Mouse (Mus musculus): ENCODE results near the gene Ipo5. TPM values are rescaled to one million over a fixed set of nuclear protein-coding genes. Genes with fewer than 3 reads are reported as not detected.

Ipo5 gene
- total and polyA plus RNA-seq, 3 experiments: 167 to 259 (median 252) TPM

GRCm38 (mm10) chr14:120875811-120876388 is 35.1 kb upstream of the Ipo5 start:
- TF ChIP-seq ETS1 (conservative IDR thresholded peaks at IDR 0.05; ENCODE audit: low read depth, low read length) (no peak), CHD2 (IDR thresholded peaks at IDR 0.05; ENCODE audit: low read length) (no peak), RAD21 (IDR thresholded peaks at IDR 0.05; ENCODE audit: low read depth, low read length) (no peak)

DNA sequence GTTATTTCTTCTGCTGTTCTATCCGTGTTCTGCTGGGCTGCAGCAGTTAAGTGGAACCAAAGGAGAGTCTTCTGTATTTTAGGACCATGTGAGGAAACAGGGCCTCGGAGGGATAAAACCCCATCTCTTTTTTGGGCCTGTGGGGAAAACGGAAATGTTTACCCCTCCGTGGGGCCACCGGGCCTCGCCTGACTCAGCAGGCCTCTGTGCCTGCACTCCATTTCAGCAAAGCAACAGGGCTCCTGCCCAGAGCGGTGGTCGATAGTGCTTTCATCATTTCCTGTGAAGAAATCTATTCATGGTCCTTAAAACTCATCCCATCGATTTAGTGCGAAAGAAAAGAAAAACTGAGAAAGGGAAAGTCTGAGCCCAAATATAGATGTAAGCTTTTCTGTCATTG is 33.9 kb upstream of the Ipo5 start:
- in situ Hi-C loops (cut with MboI; ENCODE audit: low pct_ligation_motif_present, low pct_unique_long_range_greater_than_20kb, low sequenced_read_pairs) (no loop called here), dilution Hi-C loops (cut with MboI; ENCODE audit: extremely low pct_ligation_motif_present, extremely low pct_unique_long_range_greater_than_20kb, low sequenced_read_pairs) (no loop called here)
- Histone ChIP-seq H3K9ac (ENCODE audit: insufficient read depth, low read depth) (peak overlapping the region; percentile 46), H3K4me3 (replicated peaks in 1 of 3; ENCODE audit: low read depth in 2 of 3, low read length in 2 of 3, poor library complexity in 1 of 3) (no peak overlapping the region), H3K79me2 (replicated peaks; ENCODE audit: control insufficient read depth, extremely low read depth, insufficient read depth, poor library complexity, severe bottlenecking) (no peaks in the 10 kb centered on the region), H3K9me3 (replicated peaks; ENCODE audit: low read length) (peaks cover 14% of the 10 kb centered on the region), H3K4me1 (ENCODE audit: control insufficient read depth in 1 of 2, insufficient read depth in 2 of 2) (peaks cover 0 to 16% of the 10 kb centered on the region in 2 experiments; a peak in 2 of 4 replicates), H3K4me2 (ENCODE audit: insufficient read depth, low read depth, poor library complexity, severe bottlenecking) (no peak overlapping the region), H3K36me3 (replicated peaks in 1 of 2; ENCODE audit: control insufficient read depth in 1 of 2, insufficient read depth in 1 of 2, low read length in 1 of 2) (no peaks in the 10 kb centered on the region), H3K27me3 (replicated peaks) (no peaks in the 10 kb centered on the region), H3K27ac (ENCODE audit: insufficient read depth, low read depth) (no peak overlapping the region)
- TF ChIP-seq CHD1 (IDR thresholded peaks at IDR 0.05; ENCODE audit: low read depth, low read length) (no peak), CTCF (conservative IDR thresholded peaks at IDR 0.05 in 1 of 2, IDR thresholded peaks at IDR 0.05 in 1 of 2; ENCODE audit: low read depth in 2 of 2, low read length in 2 of 2) (no peak), POLR2A (IDR thresholded peaks at IDR 0.05; ENCODE audit: low read depth, low read length) (no peak), USF2 (conservative IDR thresholded peaks at IDR 0.05; ENCODE audit: low read depth, low read length) (no peak), HCFC1 (IDR thresholded peaks at IDR 0.05; ENCODE audit: low read depth, low read length) (no peak), PAX5 (IDR thresholded peaks at IDR 0.05; ENCODE audit: low read length) (no peak), USF1 (IDR thresholded peaks at IDR 0.05; ENCODE audit: low read depth, low read length) (no peak), NRF1 (IDR thresholded peaks at IDR 0.05; ENCODE audit: low read depth, low read length) (no peak), TBP (conservative IDR thresholded peaks at IDR 0.05; ENCODE audit: low read depth, low read length) (no peak), JUND (conservative IDR thresholded peaks at IDR 0.05; ENCODE audit: low read depth, low read length) (no peak), MEF2A (IDR thresholded peaks at IDR 0.05; ENCODE audit: borderline replicate concordance, low read depth, low read length) (no peak), SIN3A (IDR thresholded peaks at IDR 0.05; ENCODE audit: low read length) (no peak), KAT2A (IDR thresholded peaks at IDR 0.05; ENCODE audit: insufficient replicate concordance, low read length) (no peak)
- peak; percentile 41 for DNase-seq (ENCODE audit: extremely low read depth)

More at GRCm38 (mm10) chr14:120875811-120876388, 35.1 kb upstream of the Ipo5 start:
- H3K4me1 ChIP-seq (ENCODE audit: control insufficient read depth in 1 of 2, insufficient read depth in 2 of 2): peaks cover 0 to 16% of the 10 kb centered on the region in 2 experiments; a peak in 2 of 4 replicates
- no peaks in the 10 kb centered on the region for H3K79me2 ChIP-seq (replicated peaks; ENCODE audit: control insufficient read depth, extremely low read depth, insufficient read depth, poor library complexity, severe bottlenecking)
- H3K9ac ChIP-seq (ENCODE audit: insufficient read depth, low read depth): no peak overlapping the region
- DNase-seq (ENCODE audit: extremely low read depth): no peak
- H3K4me3 ChIP-seq (replicated peaks in 1 of 3; ENCODE audit: low read depth in 2 of 3, low read length in 2 of 3, poor library complexity in 1 of 3): no peak overlapping the region
- H3K27me3 ChIP-seq (replicated peaks): no peaks in the 10 kb centered on the region
- in situ Hi-C loops (cut with MboI; ENCODE audit: low pct_ligation_motif_present, low pct_unique_long_range_greater_than_20kb, low sequenced_read_pairs): no loop called here
- no peaks in the 10 kb centered on the region for H3K36me3 ChIP-seq (replicated peaks in 1 of 2; ENCODE audit: control insufficient read depth in 1 of 2, insufficient read depth in 1 of 2, low read length in 1 of 2)
- H3K4me2 ChIP-seq (ENCODE audit: insufficient read depth, low read depth, poor library complexity, severe bottlenecking): no peak overlapping the region
- dilution Hi-C loops (cut with MboI; ENCODE audit: extremely low pct_ligation_motif_present, extremely low pct_unique_long_range_greater_than_20kb, low sequenced_read_pairs): no loop called here
- no peak overlapping the region for H3K27ac ChIP-seq (ENCODE audit: insufficient read depth, low read depth)
- H3K9me3 ChIP-seq (replicated peaks; ENCODE audit: low read length): peaks cover 16% of the 10 kb centered on the region
